Mouse (Mus musculus) frontal cortex, postnatal 36 days (tissue): ENCODE data around the gene Bcdin3d.

Experiments
- DNase-seq, 2 experiments: peaks; one replicate each; pipeline ENCODE4 v3.0.0; 2022; ENCODE audit warnings: low spot score in 2 of 2

The Bcdin3d gene

DNA sequence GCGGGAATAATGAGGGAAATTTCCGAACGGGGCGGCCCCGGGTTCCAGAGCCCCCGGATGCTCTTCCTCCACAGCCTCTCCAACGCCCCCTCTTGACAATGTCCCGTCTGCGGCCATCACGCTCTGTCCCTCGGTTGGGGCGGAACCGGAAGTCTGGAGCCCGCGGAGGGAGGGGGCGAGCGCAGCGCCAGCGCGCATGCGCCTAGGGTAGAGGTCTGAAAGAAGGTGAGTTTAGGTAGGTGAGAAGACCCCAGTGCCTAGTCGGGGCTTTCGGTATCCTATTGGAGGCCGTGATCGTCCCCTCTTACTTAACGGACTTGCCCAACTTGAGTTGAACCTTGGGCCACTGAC lies at the start of gene Bcdin3d:
TSS of gene Bcdin3d (minus strand) at position 155 of the 351 bp plus-strand sequence.
- DNase-seq, result peak; percentile 84 to 85

DNA sequence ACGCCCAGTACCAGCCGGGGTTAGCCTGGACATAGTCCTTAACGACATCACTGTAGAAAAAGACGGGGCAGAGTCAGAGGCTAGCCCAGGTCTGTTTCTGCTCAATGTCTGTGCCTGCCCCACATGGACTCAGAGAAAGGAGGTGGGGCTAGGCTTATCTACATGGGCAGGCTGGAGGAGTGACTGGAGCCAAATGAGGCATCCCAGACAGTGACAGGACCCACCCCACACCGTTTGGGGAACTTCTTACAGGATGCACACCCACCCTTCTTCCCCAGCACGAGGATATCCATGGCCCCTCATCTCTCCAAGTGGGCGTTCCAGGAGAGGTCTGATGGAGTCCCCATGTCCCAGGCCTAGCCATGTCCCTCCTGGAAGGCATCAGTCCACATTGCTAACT lies 45.8 kb upstream of the Bcdin3d start:
- no peak for DNase-seq

DNA sequence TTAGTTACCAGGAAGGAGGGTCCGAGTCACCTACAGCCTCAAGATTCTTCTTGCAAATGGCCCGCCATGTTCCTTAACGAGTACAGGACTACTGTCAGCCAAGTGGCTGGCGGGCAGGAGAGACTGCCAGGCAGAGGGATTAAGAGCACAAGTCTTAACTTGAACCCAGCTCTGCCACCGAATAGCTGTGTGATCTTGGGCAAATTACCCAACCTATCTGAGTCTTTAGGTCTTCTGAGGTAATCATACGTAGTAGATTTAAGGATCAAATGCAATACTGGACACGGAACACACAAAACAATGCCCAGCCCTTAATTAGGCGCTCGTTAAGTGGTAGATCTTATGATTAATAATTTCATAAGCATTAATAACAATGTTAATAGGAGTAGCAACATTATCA lies 45.1 kb upstream of the Bcdin3d start:
- no peak for DNase-seq

DNA sequence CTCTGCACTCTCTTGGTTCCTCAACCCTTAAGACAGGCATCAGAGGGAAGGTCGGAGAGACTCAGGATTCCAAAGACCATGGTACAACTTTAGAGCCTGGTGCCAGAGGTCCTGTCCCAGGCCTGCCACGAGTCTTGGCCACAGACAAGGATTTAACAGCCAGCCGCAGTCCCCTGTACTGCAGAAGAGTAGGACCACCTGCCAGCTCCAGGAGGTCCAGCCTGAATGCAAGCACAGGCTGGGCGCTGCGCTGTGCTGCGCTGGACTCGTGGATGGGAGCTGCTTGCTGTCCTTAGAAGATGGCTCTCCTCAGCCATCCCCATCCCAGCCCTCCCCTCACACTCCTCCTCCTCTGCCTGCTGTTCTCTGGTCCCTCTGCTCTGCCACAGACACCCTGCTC lies 43.2 kb upstream of the Bcdin3d start:
- DNase-seq, result no peak

DNA sequence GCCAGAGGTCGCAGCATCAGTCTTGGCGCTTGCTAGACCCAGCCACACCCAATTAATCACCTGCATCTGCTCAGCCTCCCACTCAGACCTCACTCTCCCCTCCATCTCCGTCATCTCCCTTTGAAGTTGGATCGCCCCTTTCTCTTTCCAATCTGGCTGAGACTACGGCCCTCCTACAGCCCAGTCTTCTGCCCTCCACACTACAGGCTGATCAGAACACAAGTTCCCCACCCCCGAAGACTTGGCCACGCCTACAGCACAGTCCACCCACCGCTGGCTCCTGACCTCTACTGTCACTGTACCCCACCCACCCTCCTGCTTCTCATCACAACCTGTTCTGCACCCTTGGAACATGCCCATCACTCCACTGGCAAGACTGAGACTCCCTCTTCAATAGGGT lies 42.2 kb upstream of the Bcdin3d start:
- DNase-seq, result no peak

DNA sequence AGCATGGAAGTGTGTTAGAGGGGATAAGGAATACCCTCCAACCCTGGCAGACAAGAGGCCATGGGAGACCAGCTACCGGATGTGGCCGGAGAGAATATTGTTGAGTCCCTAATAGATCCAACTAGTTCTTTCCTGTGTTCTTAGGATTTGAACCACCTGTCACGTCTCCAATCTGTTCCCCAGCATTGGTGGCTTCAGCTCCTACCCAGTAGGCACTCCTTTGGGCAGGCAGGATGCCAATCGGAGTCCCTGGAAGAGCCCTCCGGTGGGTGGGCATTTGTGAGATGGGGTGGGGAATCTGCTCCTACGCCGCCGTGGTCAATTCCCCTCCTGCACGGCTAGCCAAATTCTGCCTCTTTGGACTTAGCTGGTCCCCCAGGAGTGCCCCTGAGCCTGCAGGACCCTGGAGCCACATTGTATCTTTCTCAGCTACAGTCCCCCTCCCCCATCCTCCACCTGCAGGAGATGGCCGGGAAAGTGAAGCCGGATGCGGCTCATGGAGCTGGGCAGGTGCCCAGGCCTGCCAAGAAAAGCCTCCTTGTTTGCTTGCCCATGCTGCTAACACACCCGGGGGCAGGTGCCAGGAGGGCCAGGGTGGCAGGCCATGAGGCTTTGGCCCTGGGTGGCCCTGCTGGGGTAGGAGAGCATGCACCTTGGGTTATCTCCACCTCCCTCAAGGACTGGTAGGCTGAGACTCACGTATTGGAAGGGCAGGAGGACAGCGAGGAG lies 37.4 kb upstream of the Bcdin3d start:
- DNase-seq, result no peak

DNA sequence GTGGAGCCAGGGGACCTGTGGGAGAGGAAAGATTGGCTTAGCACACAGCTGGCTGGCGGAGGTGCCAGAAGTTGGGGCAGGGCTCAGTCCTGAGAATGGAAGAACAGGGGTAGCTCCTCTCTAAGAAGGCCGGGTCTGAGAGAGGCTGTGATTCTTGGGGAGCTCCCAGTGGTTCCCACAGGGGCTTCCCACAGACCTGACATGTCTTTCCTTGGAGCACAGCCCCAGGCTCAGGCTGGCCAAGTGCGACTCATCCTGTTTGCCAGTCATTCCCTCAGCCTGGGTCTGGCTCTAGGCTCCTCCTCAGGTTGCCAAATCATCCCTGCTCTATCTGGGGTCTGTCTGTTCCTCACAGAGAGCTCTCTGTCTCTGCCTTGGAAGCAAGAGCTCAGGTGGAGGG lies 36.1 kb upstream of the Bcdin3d start:
- no peak for DNase-seq

DNA sequence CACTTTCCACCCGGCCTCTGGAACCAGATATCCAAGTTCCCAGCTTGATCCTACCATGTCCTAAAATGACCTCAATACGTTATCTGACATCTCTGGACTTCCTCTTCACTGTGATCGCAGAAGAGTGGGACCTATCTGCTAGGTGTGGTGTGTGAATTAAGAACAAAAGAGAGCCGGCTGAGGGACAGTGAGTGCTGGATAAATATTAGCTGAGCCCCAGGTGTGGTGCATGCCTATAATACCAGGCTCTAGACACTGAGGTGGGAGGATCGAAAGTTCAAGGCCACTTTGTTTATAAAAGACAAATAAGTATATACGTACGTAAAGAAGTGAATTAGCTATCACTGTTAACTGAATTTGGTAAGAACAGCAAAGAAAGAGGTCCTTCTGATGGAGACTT lies 35.3 kb upstream of the Bcdin3d start:
- DNase-seq, result no peak

DNA sequence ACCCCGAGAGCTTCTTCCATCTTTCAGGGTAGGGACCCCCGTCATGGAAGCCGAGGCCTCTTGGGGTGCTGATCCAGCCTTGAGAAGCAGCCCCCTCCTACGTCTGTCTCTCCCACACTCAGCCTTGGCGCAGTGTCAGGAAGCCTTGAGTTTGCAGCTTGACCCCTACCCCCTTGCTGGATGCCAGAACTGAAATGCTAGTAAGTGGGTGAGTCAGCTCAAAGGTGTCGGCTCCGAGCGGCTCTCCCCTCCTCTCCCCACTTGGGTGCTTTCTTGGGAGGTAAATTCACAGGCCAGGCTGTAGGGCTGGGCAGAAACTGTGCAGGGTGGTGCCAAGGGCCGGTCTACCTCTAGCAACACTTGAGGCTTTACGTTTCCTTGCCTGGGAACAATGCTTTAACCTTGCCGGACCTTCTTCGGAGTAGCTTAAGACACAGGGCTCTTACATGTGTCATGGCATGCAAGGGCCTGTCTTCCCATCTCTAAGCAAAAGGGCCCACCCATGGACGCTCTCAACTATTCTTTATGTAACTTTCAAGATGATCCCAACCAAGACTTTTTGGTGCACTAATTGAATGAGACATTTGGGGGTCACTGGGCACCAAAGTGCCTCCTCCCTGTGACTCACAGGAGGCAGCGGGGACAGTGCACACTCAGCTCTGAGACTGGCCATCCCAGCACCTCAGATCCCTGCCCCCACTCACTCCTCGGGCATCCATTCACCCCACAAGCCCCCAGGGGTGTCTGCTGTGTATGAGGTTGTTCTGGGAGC lies 31.0 kb upstream of the Bcdin3d start:
- DNase-seq, result no peak

DNA sequence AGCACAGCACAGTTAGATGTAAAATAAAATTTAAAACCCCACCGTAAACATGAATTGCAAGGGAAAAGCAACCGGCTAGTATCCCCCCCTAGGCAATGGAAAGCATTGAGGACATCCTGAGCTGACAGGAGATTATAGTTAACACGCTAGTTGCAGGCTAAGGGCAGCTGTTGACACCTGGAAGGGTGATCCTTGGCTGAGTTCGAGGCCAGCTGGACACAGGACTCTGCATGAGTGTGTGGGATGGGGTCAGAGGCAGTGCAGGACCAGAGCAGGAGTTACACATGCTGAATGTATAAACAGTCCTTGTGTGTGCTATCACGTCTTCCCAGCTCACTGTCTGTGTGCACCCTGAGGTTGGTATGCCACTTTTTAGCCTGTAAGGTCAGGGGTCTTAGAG lies 28.7 kb upstream of the Bcdin3d start:
- no peak for DNase-seq

DNA sequence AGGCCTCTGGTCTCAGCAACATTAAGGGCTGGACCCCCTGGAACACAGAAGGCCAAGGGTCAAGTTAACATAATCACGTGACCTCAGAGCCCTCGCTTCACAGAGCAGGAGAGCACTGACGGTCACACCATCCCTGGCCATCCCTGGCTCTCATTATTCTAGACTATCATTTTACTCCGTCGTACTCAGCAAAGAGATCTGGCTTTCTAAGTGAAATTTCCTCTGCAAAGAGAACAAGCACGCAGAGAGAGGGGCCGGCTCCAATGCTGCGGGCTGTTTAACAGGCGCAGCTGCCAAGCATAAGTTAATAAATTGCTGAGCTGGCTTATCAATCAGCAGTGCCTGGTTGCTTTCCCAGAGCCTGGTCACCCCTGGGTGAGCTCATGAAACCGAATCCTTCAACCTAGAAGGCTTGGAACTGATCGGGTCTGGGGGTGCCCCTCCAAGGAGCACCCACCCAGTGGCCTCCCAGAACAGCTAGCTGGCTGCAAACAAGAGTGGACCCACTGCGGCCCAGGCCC lies 27.8 kb upstream of the Bcdin3d start:
- no peak for DNase-seq

DNA sequence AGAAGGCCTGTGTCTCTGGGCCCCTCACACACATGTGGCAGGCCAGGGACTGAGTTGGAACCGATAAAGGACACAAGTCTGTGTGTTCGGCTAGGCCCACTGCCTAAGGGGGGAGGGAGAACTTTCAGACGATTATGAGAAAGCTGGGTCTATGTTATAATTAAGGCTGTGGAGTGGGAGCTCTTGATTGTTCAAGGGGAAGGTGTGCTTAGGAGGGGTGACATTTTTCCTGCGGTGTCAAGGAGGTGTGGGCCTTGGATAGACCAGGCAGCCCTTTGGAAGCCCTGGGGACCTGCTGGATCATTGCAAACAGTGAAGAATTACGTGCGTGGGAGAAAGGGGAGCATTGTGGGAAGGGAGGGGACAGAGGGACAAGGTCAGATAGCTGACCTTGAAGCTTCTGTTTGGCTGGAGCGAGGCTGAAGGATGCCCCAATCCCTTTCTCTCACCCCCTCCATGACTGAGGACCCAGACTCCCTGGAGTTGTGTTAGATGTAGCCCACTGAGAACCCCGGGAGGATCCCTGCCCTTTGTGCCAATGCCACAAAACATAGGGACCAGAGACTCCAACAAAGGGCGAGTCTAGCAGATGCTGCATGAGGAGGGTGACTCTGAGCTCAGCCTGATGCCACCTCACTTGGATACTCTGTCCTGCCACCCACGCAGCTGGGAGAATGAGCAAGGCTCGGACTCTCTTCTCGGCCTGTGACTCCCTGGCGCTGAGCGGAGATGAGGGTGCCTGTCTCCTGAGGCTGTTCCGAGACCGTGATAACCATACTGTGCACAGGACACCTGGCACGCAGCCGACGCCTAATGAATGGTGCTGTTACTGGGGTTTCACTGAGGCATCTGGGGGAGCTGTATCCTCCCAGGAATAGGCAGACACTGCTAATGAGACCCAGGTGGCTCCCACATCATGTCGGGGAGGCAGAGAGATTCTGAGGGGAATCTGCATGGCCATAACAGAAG lies 27.0 kb upstream of the Bcdin3d start:
- peak; percentile 60 to 62 for DNase-seq

DNA sequence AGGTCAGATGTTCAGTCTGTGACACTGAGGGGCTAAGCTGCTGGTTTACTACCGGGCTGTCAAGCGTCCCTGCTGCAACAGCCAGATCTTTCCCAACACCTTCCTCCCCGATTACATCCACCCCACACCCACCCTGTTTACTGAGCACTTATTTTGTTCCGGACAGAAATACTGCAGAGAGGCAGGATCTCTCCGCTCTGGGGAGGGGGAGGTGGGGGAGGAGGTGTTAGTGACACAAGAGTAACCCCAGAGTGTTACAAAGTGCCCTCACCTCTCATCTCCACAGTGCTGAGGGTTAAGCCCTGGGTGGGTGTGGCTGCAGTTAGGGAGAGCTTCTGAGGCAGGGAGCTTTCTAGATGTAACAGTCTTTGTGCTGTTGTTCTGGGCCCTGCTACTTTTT lies 25.8 kb upstream of the Bcdin3d start:
- no peak for DNase-seq

DNA sequence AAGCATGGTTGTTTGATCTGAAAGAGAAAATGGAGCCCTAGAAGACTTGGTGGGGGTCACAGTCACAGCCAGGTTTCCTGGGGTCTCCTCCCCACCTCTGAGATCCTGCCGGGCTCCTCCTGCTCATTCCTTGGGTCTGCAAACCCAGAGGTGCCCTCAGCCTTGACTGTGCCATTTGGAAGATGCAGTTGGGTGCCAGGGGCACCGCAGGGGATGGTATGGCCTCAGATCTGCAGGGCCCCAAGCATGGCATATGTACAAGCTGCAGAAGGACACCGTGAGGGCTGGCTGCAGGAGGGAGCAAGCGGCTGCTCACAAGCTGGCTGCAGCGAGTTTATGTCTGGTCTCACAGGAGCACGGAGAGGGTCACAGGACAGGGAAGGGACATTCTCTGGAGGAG lies 25.2 kb upstream of the Bcdin3d start:
- no peak for DNase-seq

DNA sequence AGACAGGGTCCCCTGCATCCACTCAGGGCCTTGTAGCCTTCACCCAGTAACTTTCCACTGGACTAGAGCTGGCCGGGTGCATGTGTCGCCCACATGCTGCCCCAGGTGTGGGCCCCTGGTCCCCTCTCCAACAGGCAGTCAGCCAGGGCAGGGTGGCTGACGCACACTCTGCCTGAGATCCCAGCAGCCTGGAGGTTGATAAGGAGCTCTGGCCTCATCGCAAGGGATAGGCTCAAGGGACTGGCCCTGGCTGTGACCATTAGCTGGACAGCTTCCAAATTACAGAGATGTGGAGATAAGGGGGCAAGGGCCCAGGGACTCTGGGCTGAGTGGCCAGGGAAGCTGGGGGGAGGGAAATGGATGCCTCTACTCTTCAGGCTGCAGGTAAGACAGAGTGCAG lies 24.3 kb upstream of the Bcdin3d start:
- DNase-seq, result no peak

DNA sequence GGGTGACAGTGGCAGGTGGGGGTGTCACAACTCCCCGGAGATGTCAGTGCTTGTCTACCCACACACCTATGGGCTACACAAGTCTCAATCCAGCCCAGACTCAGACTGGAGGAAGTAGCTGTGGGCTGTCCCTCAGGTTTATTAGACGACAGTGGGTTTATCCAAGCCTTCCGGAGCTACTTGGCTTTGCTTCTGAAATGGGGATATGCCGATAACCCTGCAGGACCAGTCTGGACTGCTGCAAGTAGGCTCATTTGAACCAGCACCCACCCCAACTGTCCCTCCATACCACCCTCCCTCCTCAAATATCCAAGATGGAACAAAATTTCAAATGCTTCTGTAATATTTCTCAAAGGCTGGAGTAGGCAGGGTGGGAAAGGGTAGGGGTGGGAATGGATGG lies 23.8 kb upstream of the Bcdin3d start:
- DNase-seq, result no peak

DNA sequence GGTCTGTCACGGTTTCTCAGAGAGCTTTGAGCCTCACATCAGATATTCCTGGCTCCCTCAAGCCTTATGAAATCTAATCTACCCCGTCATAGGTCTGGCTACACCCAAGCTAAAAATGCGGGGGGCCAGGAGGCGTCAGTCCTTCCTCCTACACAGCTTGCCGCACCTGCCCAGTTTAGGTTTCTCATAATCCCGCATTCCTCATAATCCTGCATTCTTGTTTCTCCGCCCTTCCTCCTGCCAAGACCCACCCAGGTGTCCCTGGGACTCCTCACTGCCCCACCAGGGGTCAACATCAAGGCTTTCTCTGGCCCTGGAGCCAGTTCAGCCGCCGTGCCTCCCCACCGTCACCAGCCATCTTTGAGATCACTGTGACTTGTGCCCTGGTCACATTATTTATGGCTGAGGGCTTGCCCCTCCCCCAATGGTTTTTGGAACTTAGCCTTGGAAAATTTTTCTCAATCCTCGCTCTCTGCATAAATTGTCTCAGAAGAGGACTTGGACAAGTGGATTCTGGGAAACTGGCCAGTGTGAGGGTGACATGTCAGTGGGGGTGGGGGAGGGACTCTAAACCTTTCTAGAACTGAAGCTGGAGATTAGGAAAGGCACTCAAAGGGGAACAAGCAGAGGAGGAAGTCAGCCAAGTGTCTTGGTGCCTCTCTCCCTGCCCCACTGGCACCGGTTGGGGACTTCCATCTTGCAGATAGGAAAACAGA lies 23.2 kb upstream of the Bcdin3d start:
- peak; percentile 74 to 84 for DNase-seq

DNA sequence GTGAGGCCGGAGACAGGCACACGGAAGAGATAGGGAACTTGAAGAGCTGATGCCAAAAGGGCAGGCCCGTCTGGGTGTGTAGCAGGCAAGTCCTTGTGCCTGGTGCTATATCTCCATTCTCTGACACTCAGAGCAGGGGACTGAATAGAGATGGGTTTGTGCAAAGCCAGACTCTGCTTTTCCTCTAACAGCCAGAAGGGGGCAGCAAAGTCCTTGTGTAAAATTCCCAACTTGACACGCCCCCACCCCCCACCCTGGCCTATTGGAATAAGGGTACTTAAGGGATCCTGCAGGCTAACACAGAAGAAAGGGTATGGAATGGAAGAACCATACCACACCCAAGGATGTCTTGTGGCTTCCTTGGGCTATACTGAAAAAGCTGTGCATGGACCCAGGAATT lies 22.5 kb upstream of the Bcdin3d start:
- DNase-seq, result peak; percentile 50 to 74

DNA sequence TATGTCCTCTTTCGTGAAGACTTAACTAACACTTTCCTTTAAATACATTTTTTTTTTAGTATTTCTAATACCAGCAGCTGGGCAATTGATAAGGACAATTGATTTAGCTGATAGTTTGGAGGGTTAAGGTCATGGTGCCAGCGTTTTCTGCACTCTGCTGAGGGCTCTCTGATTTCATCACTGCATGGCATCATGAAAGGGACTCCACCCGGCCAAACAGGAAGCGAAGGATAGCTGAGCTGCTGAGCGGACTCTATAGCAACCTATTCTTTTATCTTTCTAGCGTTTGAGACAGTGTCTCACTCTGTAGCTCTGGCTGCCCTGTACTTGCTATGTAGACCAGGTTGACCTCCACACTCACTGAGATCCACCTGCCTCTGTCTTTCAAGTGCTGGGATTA lies 10.2 kb upstream of the Bcdin3d start:
- DNase-seq, result no peak

DNA sequence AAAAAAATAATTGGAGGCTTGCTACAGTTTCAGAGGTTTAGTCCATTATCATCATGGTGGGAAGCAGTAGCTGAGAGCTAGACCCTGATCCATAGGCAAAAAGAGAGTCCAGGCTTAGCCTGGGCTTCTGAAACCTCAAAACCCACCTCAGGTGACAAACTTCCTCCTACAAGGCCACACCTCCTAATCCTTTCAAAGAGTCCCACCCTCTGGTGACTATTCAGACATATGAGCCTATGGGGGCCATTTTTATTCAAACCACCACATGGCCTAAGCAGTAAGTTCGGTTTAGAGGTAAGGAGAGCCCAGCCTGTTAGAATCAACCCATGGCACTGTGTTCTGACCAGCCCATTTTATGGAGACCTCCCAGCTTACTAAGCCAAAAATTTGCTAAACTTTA lies 1.3 kb upstream of the Bcdin3d start:
- DNase-seq, result no peak

DNA sequence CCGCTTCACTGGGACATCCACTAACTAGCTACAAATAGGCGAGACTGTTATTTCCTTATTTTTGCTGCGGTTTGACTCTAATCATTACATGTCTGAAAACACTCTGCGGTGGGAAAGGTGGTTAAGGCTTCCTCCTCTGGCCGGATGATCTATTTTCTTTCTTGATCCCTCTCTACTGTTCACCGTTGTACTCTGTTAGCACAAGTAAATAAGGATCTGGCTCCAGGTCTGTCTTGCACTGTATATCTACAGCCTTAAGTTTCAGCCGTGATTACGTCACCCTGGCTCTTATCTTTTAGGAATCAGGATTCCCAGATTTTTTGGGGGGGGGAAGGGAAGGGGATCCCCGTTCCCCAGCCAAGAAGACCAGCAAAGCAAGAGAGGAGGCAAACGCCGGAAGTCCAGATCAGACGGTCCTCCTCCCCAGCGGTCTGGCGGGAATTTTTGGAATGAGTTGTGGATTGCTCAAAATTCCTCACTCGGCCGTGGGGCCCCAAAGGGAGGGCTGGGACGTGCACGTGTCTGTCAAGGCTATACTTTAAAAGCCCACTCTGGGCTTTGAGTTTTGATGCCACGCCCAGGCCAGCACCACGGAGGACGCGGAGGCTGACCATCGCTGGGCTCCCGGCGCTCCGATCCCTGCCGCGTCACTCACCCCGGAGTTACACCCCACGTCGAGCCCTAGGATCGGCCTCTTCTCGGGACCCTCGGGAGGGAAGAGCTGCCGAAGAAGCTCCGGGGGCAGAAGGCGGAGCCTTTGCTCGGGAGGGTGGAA lies 542 bp downstream of the Bcdin3d start:
- DNase-seq, result peak; percentile 35
